Mouse (Mus musculus) megakaryocyte-erythroid progenitor cell, adult 5 weeks (primary cell): ENCODE measurements around the gene Trpc4. TPM values are rescaled to one million over a fixed set of nuclear protein-coding genes. Genes with fewer than 3 reads are reported as not detected.

Experiments
- polyA plus RNA-seq: library from polyadenylated mRNA; stranded (reverse); fragments of >175 nt; gene quantifications from 2 replicates; pipeline ENCODE4 v1.2.3, GENCODE M21; 2012

Gene Trpc4
- polyA plus RNA-seq: not detected in 2 replicates

DNA sequence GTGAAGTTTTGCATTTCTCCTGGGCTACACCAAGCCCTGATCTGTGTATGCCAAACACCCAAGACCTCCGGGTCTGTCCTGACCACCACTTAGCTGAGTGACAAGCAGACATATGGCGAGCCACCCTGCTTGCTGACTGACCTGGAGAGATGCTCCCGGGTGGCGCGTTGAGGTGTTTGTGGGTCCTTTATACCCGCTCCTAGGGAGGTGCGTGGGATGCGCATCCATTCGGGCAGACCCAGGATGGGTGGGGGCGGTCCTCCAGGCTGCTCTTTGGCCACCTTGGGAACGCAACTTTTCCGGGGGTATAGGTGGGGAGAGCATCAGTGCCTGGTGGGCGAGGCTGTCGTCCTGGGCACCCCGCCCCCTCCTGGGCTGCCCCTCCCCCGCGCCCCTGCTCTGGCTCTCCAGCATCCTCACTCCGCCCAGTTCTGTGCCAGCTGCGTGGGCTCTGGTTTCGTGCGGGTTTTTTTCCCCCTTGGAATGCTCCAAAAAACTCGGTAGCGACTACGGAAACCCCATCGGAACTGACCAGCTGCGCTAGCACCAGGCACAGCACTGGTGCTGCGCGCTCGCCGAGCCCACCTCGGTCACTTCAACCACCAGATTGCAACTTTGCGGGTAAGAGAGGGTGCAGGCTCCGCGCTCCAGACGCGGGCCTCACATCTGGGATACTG lies at the start of gene Trpc4:
Gene Trpc4 (plus strand): TSS at position 397 of the 677 bp plus-strand sequence.

DNA sequence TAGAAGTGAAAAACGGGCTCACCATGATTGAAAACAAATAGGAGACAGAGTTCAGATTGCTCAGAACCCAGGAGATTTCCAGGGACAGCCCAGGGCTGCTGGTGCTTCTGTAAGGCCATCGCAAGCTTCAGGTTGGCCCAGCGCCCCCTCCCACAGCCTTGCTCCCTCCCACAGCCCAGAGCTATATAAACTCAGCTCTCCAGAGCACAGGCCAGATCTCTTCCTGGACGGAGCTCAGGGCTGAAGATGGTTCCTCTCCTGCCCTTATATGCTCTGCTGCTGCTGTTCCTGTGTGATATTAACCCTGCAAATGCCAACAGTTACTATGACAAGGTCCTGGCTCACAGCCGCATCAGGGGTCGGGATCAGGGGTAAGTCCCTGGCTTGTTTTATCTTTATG lies 205.1 kb downstream of the Trpc4 start, which contains the start of gene Postn:
Gene Postn (plus strand): TSS at position 213 of the 400 bp plus-strand sequence.

Other genes starting within 250 kb of the Trpc4 start
- 0.15 TPM in 1 of 2 replicates, not detected in the other for gene Postn, start 205.1 kb downstream of the Trpc4 start, polyA plus RNA-seq